Mouse (Mus musculus): ENCODE measurements around the gene Cyp2c55. TPM values are rescaled to one million over a fixed set of nuclear protein-coding genes. Genes with fewer than 3 reads are reported as not detected.

Gene Cyp2c55
- polyA plus RNA-seq (2012): not detected in 2 replicates

GRCm38 (mm10) chr19:39006715-39007114 lies at the start of gene Cyp2c55:
Gene Cyp2c55, plus strand, starts transcription at chr19:39007019.

GRCm38 (mm10) chr19:39060719-39061118 lies 53.9 kb downstream of the Cyp2c55 start, which contains the start of gene Cyp2c65:
Gene Cyp2c65, plus strand, starts transcription at chr19:39061015.

Other genes starting within 250 kb of the Cyp2c55 start
- 2.4 and 2.8 TPM in 2 replicates for gene Noc3l, start 187.8 kb upstream of the Cyp2c55 start, polyA plus RNA-seq (2012)
- gene Tbc1d12, start 170.4 kb upstream of the Cyp2c55 start, polyA plus RNA-seq (2012): 0.95 and 1.5 TPM in 2 replicates
- gene Hells, start 76.1 kb upstream of the Cyp2c55 start, polyA plus RNA-seq (2012): 7.0 and 7.4 TPM in 2 replicates
- gene Cyp2c65, start 54.0 kb downstream of the Cyp2c55 start, polyA plus RNA-seq (2012): 0.05 TPM in 1 of 2 replicates, not detected in the other
- gene Cyp2c66, start 106.9 kb downstream of the Cyp2c55 start, polyA plus RNA-seq (2012): not detected in 2 replicates